Comparison of ENCODE assay signal across 9 mouse cellular contexts in the genomic region with DNA sequence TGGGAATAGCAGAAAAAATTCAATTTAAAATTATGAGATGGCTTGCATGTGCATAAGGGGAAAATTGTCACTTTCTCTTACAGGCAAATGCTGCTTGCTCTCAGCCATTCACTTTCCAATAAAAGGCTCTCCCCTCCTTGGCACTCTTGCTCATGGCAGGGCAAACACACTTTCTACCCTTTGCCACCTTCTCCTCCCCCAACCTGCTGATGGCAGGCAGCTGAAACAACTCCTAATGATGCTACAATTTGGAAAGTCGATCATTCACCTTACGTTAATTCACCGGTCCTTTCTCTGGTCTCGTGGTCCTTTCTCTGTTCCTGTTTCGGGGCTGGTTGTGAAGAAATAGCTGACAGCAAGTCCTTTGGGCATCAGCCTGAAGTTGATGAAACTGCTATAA.
DNase-seq lines count a peak whose midpoint lies in the region; ATAC-seq and TF ChIP-seq lines count a peak whose summit lies in the region.
"Had no signal": no experiment of that assay in that cellular context is flagged by ENCODE, and none has a peak within 500 bp of the region (broad histone marks: within the 10 kb centered on the region; RNA-seq: fewer than 3 reads in every experiment).

No protein-coding gene starts in this region.

- WGBS in kidney, postnatal 0 days, result 65% methylated on average over 5 of the region's 5 CpGs
- 64% methylated on average over 5 of the region's 5 CpGs for WGBS in hindbrain, embryonic 12.5 days
- WGBS in thymus, adult 2 months, result 65% methylated on average over 5 of the region's 5 CpGs

- ATAC-seq in kidney, postnatal 0 days (replicated peaks; ENCODE audit: low FRiP score, low read depth), result no peak
- no peak for ATAC-seq in hindbrain, embryonic 12.5 days (ENCODE audit: low FRiP score)
- ATAC-seq: liver, embryonic 12.5 days had no signal

- no peak overlapping the region for H3K4me3 ChIP-seq in kidney, postnatal 0 days (replicated peaks; ENCODE audit: low read depth, low read length)
- peak overlapping the region; percentile 46 for H3K4me3 ChIP-seq in hindbrain, embryonic 12.5 days
- H3K4me3 ChIP-seq in myocyte, result peak overlapping the region; percentile 37
- no peak overlapping the region for H3K4me3 ChIP-seq in thymus, adult 2 months (ENCODE audit: control insufficient read depth, insufficient read depth, low read length)
- H3K4me3 ChIP-seq: liver, embryonic 12.5 days had no signal

- H3K36me3 ChIP-seq in kidney, postnatal 0 days (ENCODE audit: insufficient read depth, low read length), result no peaks in the 10 kb centered on the region
- H3K36me3 ChIP-seq in hindbrain, embryonic 12.5 days, result no peaks in the 10 kb centered on the region
- no peaks in the 10 kb centered on the region for H3K36me3 ChIP-seq in myocyte (ENCODE audit: control insufficient read depth, insufficient read depth)
- H3K36me3 ChIP-seq in thymus, adult 2 months (ENCODE audit: control insufficient read depth, insufficient read depth, low read length), result no peaks in the 10 kb centered on the region
- H3K36me3 ChIP-seq: liver, embryonic 12.5 days had no signal

- no peak overlapping the region for H3K27ac ChIP-seq in kidney, postnatal 0 days
- no peak overlapping the region for H3K27ac ChIP-seq in hindbrain, embryonic 12.5 days
- no peak overlapping the region for H3K27ac ChIP-seq in thymus, adult 2 months (ENCODE audit: control insufficient read depth, insufficient read depth, low read length)
- H3K27ac ChIP-seq: liver, embryonic 12.5 days had no signal

- TF ChIP-seq CTCF in kidney, postnatal 0 days (IDR thresholded peaks at IDR 0.05; ENCODE audit: low read depth), result no peak
- TF ChIP-seq CTCF in thymus, adult 2 months (IDR thresholded peaks at IDR 0.05; ENCODE audit: borderline replicate concordance, control insufficient read depth, extremely low read depth, insufficient read depth, low read length, poor library complexity), result no peak

- H3K4me1 ChIP-seq in kidney, postnatal 0 days (replicated peaks; ENCODE audit: insufficient read depth, low read length), result peaks cover 9% of the 10 kb centered on the region
- peaks cover 30% of the 10 kb centered on the region for H3K4me1 ChIP-seq in hindbrain, embryonic 12.5 days
- H3K4me1 ChIP-seq in thymus, adult 2 months (replicated peaks; ENCODE audit: control insufficient read depth, insufficient read depth, low read length), result no peaks in the 10 kb centered on the region
- H3K4me1 ChIP-seq: liver, embryonic 12.5 days had no signal

- H3K9ac ChIP-seq in kidney, postnatal 0 days (ENCODE audit: low read depth, low read length), result no peak overlapping the region
- no peak overlapping the region for H3K9ac ChIP-seq in hindbrain, embryonic 12.5 days
- H3K9ac ChIP-seq: liver, embryonic 12.5 days had no signal

- H3K9me3 ChIP-seq in kidney, postnatal 0 days (replicated peaks; ENCODE audit: low read length), result no peaks in the 10 kb centered on the region
- no peaks in the 10 kb centered on the region for H3K9me3 ChIP-seq in hindbrain, embryonic 12.5 days (replicated peaks)
- H3K9me3 ChIP-seq: liver, embryonic 12.5 days had no signal

- H3K27me3 ChIP-seq in kidney, postnatal 0 days (ENCODE audit: insufficient read depth, low read length), result no peaks in the 10 kb centered on the region
- H3K27me3 ChIP-seq in hindbrain, embryonic 12.5 days, result peaks cover 19% of the 10 kb centered on the region; the same call in 1 of the 2 replicates
- no peaks in the 10 kb centered on the region for H3K27me3 ChIP-seq in myocyte (ENCODE audit: control insufficient read depth, insufficient read depth, insufficient read length)
- no peaks in the 10 kb centered on the region; the same call in 1 of the 2 replicates for H3K27me3 ChIP-seq in thymus, adult 2 months (ENCODE audit: control insufficient read depth, insufficient read depth, low read length)

- peak; percentile 25 to 44 for DNase-seq in cerebellum, adult 18-20 months
- no peak for DNase-seq in cerebellum, adult 11-12 months
- no peak for DNase-seq in kidney, postnatal 0 days (ENCODE audit: low spot score)
- no peak for DNase-seq in kidney, postnatal 25 days
- no peak for DNase-seq in thymus, postnatal 10 days (ENCODE audit: low spot score in 2 of 2)
- DNase-seq in thymus, adult 2 months, result no peak

- no peak overlapping the region for H3ac ChIP-seq in myocyte (ENCODE audit: control insufficient read depth, insufficient read length)

- no peak for TF ChIP-seq POLR2A in myocyte (IDR thresholded peaks at IDR 0.05; ENCODE audit: insufficient read length, low read depth)
- no peak for TF ChIP-seq POLR2A in thymus, adult 2 months (IDR thresholded peaks at IDR 0.05; ENCODE audit: control insufficient read depth, extremely low read depth, insufficient read depth, low read length, poor library complexity)

- no peaks in the 10 kb centered on the region for H3K79me2 ChIP-seq in myocyte (ENCODE audit: control insufficient read depth, insufficient read depth)

- 0 out of 2 replicates have a peak overlapping the region, but pooled peaks have one; percentile 58 for H3K4me2 ChIP-seq in kidney, postnatal 0 days (ENCODE audit: low read length)
- H3K4me2 ChIP-seq in hindbrain, embryonic 12.5 days (replicated peaks), result peak overlapping the region; percentile 72
- H3K4me2 ChIP-seq in myocyte (ENCODE audit: low read depth), result peak overlapping the region; percentile 82
- H3K4me2 ChIP-seq: liver, embryonic 12.5 days had no signal

TF ChIP-seq in myocyte, 11 proteins besides CTCF, POLR2A, EP300 and RAD21:
- TF ChIP-seq SRF (IDR thresholded peaks at IDR 0.05; ENCODE audit: control insufficient read depth, insufficient read length, low read depth) (no peak), MAX (IDR thresholded peaks at IDR 0.05; ENCODE audit: low read depth) (no peak), TCF12 (IDR thresholded peaks at IDR 0.05; ENCODE audit: insufficient read depth, poor library complexity, severe bottlenecking) (no peak), E2F4 (IDR thresholded peaks at IDR 0.05; ENCODE audit: insufficient read depth) (no peak), TCF3 (IDR thresholded peaks at IDR 0.05; ENCODE audit: insufficient read length, low read depth) (no peak), MYOD1 (IDR thresholded peaks at IDR 0.05; ENCODE audit: control insufficient read depth in 1 of 3, insufficient read length in 2 of 3, low read depth in 2 of 3) (no peak), CEBPB (IDR thresholded peaks at IDR 0.05; ENCODE audit: insufficient read depth, poor library complexity, severe bottlenecking) (no peak), MYOG (IDR thresholded peaks at IDR 0.05; ENCODE audit: control insufficient read depth in 1 of 3, insufficient read depth in 1 of 3, insufficient read length in 2 of 3, low read depth in 2 of 3) (no peak), USF1 (IDR thresholded peaks at IDR 0.05; ENCODE audit: low read depth) (no peak), POLR2AphosphoS2 (IDR thresholded peaks at IDR 0.05; ENCODE audit: insufficient read length, low read depth) (no peak), REST (IDR thresholded peaks at IDR 0.05; ENCODE audit: insufficient read depth, insufficient read length) (no peak)

Comparison
In these comparisons a context has a peak if more than half of its experiments do, and no peak if none do; other contexts are left out.
1. DNase-seq: peak in cerebellum, adult 18-20 months (2 of 2); none in cerebellum, adult 11-12 months (single experiment), kidney, postnatal 0 days (single experiment), kidney, postnatal 25 days (0 of 2), thymus, postnatal 10 days (0 of 2) and thymus, adult 2 months (single experiment).
2. H3K4me3 ChIP-seq: peak in hindbrain, embryonic 12.5 days (single experiment) and myocyte (single experiment); none in kidney, postnatal 0 days (single experiment) and thymus, adult 2 months (single experiment).
3. Peak in every context shown above with its lines, with median percentiles within 50 percentile points of each other: H3K4me2 ChIP-seq.